Mouse (Mus musculus) ES-Bruce4 (cell line): ENCODE measurements around the gene Sptb.

Source experiments
- CTCF ChIP-seq: IDR thresholded peaks from one replicate; pipeline ENCODE4 v1.8.1; 2011; ENCODE audit warnings: low read depth, low read length
- EP300 ChIP-seq: IDR thresholded peaks from 2 replicates; pipeline ENCODE4 v1.6.1; 2011; ENCODE audit warnings: low read depth, low read length; ENCODE audit not compliant: insufficient read depth
- POLR2A ChIP-seq: IDR thresholded peaks from one replicate; pipeline ENCODE4 v1.8.1; 2011; ENCODE audit warnings: low read length; ENCODE audit not compliant: insufficient read depth

GRCm38 (mm10) chr12:76651788-76652345, 58.5 kb downstream of the Sptb start:
- TF ChIP-seq CTCF, result no peak
- TF ChIP-seq POLR2A, result no peak
- TF ChIP-seq EP300, result no peak
